Mouse (Mus musculus): ENCODE measurements around the gene Avpi1. TPM values are rescaled to one million over a fixed set of nuclear protein-coding genes. Genes with fewer than 3 reads are reported as not detected.

The Avpi1 gene
- 10.0 and 16.3 TPM in 2 replicates for polyA plus RNA-seq (2012; rRNA removed; ENCODE audit: low replicate concordance)

GRCm38 (mm10) chr19:42128787-42129508 lies at the start of gene Avpi1:
Gene Avpi1, minus strand, starts transcription at chr19:42129059.

DNA sequence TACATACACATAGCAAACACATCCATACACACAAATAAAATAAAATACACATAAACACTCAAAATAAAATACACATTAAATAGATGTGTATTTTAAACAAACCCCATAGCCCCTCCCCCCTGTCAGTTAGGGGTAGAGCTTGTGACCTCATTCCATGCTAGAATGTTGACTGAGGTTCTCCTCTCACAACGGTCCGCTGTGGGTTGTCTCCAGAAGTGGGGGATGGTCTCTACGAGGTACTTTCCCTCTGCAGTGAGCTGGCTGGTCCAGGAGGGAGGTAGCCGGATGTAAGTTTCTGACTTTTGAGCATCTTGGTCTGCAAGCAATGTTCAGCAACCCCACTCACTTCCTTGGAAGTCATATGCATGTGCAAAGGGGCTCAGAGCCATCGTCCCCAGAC lies 34.9 kb upstream of the Avpi1 start, which contains the start of gene Zfyve27:
TSS of gene Zfyve27 (plus strand) at position 188 of the 400 bp plus-strand sequence.

DNA sequence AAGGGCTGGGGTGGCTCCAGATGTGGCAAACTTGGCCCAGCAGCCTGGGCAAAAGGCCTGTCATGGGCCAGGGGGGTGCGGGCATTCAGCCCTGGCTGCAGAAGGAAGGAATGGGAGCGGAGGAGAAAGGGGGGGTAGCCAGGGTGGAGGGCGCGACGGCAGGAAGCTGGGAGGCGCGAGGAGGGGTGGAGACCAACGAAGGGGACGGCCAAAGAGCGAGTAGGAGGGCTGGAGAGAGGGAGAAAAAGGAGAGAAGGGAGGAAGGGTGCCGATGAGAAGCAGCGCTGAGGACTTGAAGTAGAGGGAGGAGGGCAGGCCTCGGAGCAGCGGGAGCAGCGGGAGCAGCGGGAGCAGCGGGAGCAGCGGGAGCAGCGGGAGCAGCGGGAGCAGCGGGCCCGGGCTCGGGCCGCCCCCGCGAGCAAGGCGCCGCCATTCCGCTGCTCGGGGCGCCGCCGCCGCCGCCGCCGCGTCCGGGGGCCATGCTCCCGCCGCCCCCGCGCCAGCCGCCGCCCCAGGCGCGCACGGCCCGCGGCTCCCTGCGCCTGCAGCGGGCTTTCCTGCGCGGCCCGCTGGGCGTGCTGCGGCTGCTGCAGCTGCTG lies 18.4 kb upstream of the Avpi1 start, which contains the start of gene Marveld1:
TSS of gene Marveld1 (plus strand) at position 231 of the 599 bp plus-strand sequence.

GRCm38 (mm10) chr19:42089748-42090595 lies 38.9 kb downstream of the Avpi1 start, which contains the start of gene Pi4k2a:
Gene Pi4k2a, plus strand, starts transcription at chr19:42090470.

DNA sequence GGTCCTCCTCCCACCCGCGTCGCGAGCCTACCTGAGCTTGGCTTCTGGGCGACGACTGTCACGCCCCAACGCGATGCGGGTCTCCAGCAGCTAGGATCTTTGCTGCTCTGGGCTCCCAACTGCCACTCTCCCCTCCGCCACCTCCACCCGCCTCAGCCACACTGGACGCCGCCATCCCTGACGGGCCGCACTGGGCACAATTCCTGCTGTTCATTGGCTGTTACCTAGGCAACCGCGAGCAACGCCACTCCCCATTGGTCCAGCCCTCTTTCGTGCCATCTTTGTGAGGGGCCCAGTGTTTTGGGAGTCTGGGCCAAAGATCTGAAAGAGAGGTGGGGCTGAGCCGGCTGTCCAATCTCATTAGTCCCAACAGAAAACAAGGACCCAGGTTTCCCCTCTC lies 42.7 kb downstream of the Avpi1 start, which contains the start of gene Morn4:
TSS of gene Morn4 (minus strand) at position 192 of the 400 bp plus-strand sequence.

Other genes with a start within 250 kb of the Avpi1 start
- 2.8 and 2.9 TPM in 2 replicates for gene Rrp12, start 232.9 kb downstream of the Avpi1 start, polyA plus RNA-seq (2012; rRNA removed; ENCODE audit: low replicate concordance)
- gene Pgam1, start 217.1 kb downstream of the Avpi1 start, polyA plus RNA-seq (2012; rRNA removed; ENCODE audit: low replicate concordance) = 189 and 241 TPM in 2 replicates
- gene Exosc1, start 195.6 kb downstream of the Avpi1 start, polyA plus RNA-seq (2012; rRNA removed; ENCODE audit: low replicate concordance) = 1.5 and 5.1 TPM in 2 replicates
- gene Zdhhc16, start 195.6 kb downstream of the Avpi1 start, polyA plus RNA-seq (2012; rRNA removed; ENCODE audit: low replicate concordance) = 28.6 and 43.7 TPM in 2 replicates
- 32.3 and 33.0 TPM in 2 replicates for gene Mms19, start 147.9 kb downstream of the Avpi1 start, polyA plus RNA-seq (2012; rRNA removed; ENCODE audit: low replicate concordance)
- gene Ubtd1, start 147.3 kb downstream of the Avpi1 start, polyA plus RNA-seq (2012; rRNA removed; ENCODE audit: low replicate concordance) = 8.4 and 11.7 TPM in 2 replicates
- gene Ankrd2, start 93.1 kb downstream of the Avpi1 start, polyA plus RNA-seq (2012; rRNA removed; ENCODE audit: low replicate concordance) = not detected in 2 replicates
- 2.5 and 2.9 TPM in 2 replicates for gene Hoga1, start 83.4 kb downstream of the Avpi1 start, polyA plus RNA-seq (2012; rRNA removed; ENCODE audit: low replicate concordance)
- gene 4933411K16Rik, start 76.8 kb downstream of the Avpi1 start, polyA plus RNA-seq (2012; rRNA removed; ENCODE audit: low replicate concordance) = 0.23 TPM in 1 of 2 replicates, not detected in the other
- gene Morn4, start 42.7 kb downstream of the Avpi1 start, polyA plus RNA-seq (2012; rRNA removed; ENCODE audit: low replicate concordance) = 1.1 and 2.1 TPM in 2 replicates
- gene Pi4k2a, start 38.6 kb downstream of the Avpi1 start, polyA plus RNA-seq (2012; rRNA removed; ENCODE audit: low replicate concordance) = 17.0 and 24.9 TPM in 2 replicates
- gene Marveld1, start 18.3 kb upstream of the Avpi1 start, polyA plus RNA-seq (2012; rRNA removed; ENCODE audit: low replicate concordance) = 43.8 and 52.5 TPM in 2 replicates
- gene Zfyve27, start 34.9 kb upstream of the Avpi1 start, polyA plus RNA-seq (2012; rRNA removed; ENCODE audit: low replicate concordance) = 18.9 and 24.7 TPM in 2 replicates
- gene Sfrp5, start 73.2 kb upstream of the Avpi1 start, polyA plus RNA-seq (2012; rRNA removed; ENCODE audit: low replicate concordance) = 15.2 and 20.1 TPM in 2 replicates
- gene Golga7b, start 118.5 kb upstream of the Avpi1 start, polyA plus RNA-seq (2012; rRNA removed; ENCODE audit: low replicate concordance) = 0.84 and 1.2 TPM in 2 replicates